Mouse (Mus musculus): ENCODE results near the gene Aox4. TPM values are rescaled to one million over a fixed set of nuclear protein-coding genes. Genes with fewer than 3 reads are reported as not detected.

Gene Aox4
- polyA plus RNA-seq, 1 experiment, result not detected

DNA sequence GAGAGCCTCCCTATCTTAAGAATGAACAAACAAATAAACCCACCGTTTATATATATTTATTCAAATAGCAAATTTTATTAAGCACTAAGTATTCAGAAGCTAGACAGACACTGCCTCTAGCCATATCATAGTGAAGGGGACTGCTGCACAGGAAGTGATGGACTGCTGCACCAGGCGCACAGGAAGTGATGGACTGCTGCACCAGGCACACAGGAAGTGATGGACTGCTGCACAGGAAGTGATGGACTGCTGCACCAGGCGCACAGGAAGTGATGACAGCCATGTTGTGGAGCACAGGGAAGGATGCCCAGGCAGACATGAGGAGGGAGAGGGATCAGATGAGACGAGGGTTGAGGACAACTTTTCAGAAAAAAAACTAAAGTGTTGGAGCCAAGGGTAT lies 5.2 kb downstream of the Aox4 start:
- Histone ChIP-seq H3K4me3 (ENCODE audit: insufficient read depth, low read length) (no peak overlapping the region), H3K4me1 (ENCODE audit: control insufficient read depth, insufficient read depth, low read length) (peaks cover 2% of the 10 kb centered on the region; the same call in 1 of the 2 replicates), H3K27ac (ENCODE audit: insufficient read depth, low read depth, low read length) (no peak overlapping the region)
- TF ChIP-seq POLR2A (IDR thresholded peaks at IDR 0.05; ENCODE audit: borderline replicate concordance, low read depth, low read length) (no peak), CTCF (IDR thresholded peaks at IDR 0.05; ENCODE audit: low read depth, low read length) (no peak)

DNA sequence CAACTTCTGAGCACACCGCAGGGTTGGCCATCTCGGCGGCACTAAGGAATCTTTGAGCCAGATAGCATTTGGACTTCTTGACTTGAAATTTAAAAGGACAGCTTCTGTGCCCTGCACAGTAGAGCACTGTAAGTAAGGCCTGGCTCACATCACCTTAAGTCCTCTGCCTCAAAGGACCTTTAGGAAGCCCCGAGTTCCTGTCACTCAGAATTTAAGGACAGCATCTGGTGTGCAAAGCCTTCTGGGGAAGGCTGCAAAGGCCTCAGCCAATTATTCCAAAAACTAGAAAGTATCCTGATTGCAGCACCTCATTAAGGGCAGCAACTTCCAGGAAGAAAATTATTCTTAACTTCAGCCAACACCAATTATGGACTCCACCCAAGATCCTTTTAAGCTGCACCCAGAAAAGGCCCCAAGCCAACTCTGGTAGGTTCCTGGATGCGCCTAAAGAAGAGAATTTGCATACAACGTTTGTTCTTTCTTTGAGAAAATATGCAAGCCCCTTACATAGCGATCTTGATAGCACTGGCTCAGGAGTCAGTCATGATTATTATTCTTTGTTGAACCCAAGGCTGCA lies 5.8 kb downstream of the Aox4 start:
- Histone ChIP-seq H3K4me3 (ENCODE audit: insufficient read depth, low read length) (no peak overlapping the region), H3K27ac (ENCODE audit: insufficient read depth, low read depth, low read length) (no peak overlapping the region), H3K4me1 (ENCODE audit: control insufficient read depth, insufficient read depth, low read length) (peaks cover 2% of the 10 kb centered on the region; the same call in 1 of the 2 replicates)
- TF ChIP-seq POLR2A (IDR thresholded peaks at IDR 0.05; ENCODE audit: borderline replicate concordance, low read depth, low read length), result no peak
- no peak for TF ChIP-seq CTCF (IDR thresholded peaks at IDR 0.05; ENCODE audit: low read depth, low read length)

DNA sequence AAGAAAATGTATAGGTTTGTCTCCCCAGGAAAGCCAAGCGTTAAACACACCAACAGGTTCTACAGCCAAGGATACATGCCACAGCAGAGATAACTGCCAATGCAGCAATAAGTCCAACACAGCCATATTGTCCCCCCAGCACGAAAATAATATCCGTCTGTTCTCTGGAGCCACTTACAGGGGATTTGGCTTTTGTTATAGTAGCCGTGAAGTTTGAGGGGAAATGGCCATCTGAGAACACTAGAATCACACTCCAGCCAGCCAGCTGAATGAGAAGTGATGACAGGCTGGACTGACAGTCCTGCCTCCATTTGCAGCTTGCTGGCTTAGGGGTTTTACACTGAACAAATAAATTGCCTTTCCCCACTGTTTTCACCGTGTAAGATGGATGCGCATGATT lies 10.9 kb downstream of the Aox4 start:
- Histone ChIP-seq H3K27ac (ENCODE audit: insufficient read depth, low read depth, low read length) (no peak overlapping the region), H3K4me1 (ENCODE audit: control insufficient read depth, insufficient read depth, low read length) (peaks cover 2% of the 10 kb centered on the region; the same call in 1 of the 2 replicates), H3K4me3 (ENCODE audit: insufficient read depth, low read length) (no peak overlapping the region)
- no peak for TF ChIP-seq POLR2A (IDR thresholded peaks at IDR 0.05; ENCODE audit: borderline replicate concordance, low read depth, low read length)
- TF ChIP-seq CTCF (IDR thresholded peaks at IDR 0.05; ENCODE audit: low read depth, low read length), result no peak

DNA sequence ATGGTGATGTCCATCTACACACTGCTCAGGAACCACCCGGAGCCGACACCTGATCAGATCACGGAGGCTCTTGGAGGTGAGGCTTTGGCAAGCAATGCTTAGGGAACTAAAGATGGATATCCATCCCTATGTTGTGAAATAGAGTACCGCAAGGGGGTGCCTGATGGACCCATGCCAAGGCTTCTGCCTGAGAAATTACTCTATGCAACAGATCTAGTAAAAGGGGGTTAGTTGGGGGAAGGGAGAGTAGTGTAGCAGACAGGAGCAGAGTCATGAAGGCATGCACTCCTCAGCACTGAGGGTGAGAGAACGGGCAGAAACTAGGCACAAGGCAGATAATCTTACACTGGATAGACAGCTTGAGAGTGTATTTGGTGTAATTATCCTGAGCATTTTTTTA lies 11.7 kb downstream of the Aox4 start:
- H3K4me1 ChIP-seq (ENCODE audit: control insufficient read depth, insufficient read depth, low read length), result peaks cover 2% of the 10 kb centered on the region; the same call in 1 of the 2 replicates
- TF ChIP-seq POLR2A (IDR thresholded peaks at IDR 0.05; ENCODE audit: borderline replicate concordance, low read depth, low read length), result no peak
- no peak for TF ChIP-seq CTCF (IDR thresholded peaks at IDR 0.05; ENCODE audit: low read depth, low read length)
- no peak overlapping the region for H3K4me3 ChIP-seq (ENCODE audit: insufficient read depth, low read length)
- no peak overlapping the region for H3K27ac ChIP-seq (ENCODE audit: insufficient read depth, low read depth, low read length)

DNA sequence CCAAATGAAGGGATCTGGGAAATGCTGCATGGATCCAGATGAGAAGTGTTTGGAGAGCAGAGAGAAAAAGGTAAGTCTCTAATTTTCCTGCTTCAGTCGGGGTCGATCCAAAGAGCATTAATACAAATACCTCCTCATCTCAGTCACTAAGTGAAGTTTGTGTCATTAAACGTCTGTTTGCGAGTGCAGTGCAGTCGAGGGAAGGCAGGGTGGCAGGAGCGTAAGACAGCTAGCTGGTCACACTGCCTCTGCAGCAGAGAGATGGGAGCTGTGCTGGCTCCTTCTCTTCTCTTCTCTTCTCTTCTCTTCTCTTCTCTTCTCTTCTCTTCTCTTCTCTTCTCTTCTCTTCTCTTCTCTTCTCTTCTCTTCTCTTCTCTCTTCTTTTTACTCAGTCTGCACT lies 17.9 kb downstream of the Aox4 start:
- H3K4me1 ChIP-seq (ENCODE audit: control insufficient read depth, insufficient read depth, low read length), result no peaks in the 10 kb centered on the region
- TF ChIP-seq POLR2A (IDR thresholded peaks at IDR 0.05; ENCODE audit: borderline replicate concordance, low read depth, low read length) (no peak), CTCF (IDR thresholded peaks at IDR 0.05; ENCODE audit: low read depth, low read length) (no peak)
- H3K27ac ChIP-seq (ENCODE audit: insufficient read depth, low read depth, low read length), result no peak overlapping the region
- no peak overlapping the region for H3K4me3 ChIP-seq (ENCODE audit: insufficient read depth, low read length)

DNA sequence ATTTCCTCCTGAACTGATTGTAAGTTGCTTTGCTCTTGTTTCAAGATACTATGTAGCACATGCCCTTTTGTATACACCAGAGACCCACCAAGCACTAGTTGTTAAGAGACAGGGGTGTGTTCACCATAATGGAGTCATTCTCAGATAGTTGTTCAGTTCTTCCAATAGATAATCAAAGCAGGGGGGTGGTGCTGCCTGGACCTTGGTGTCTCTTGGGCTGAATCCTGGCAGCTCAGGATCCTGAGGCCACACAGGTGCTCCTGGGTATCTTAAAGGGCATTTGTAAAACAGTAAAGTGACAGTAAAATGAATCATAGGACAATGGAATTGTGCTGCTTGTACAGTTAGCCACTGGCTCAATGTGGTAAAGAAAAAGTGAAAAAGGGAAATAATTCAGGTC lies 18.7 kb downstream of the Aox4 start:
- Histone ChIP-seq H3K4me1 (ENCODE audit: control insufficient read depth, insufficient read depth, low read length) (no peaks in the 10 kb centered on the region), H3K27ac (ENCODE audit: insufficient read depth, low read depth, low read length) (no peak overlapping the region), H3K4me3 (ENCODE audit: insufficient read depth, low read length) (no peak overlapping the region)
- TF ChIP-seq POLR2A (IDR thresholded peaks at IDR 0.05; ENCODE audit: borderline replicate concordance, low read depth, low read length) (no peak), CTCF (IDR thresholded peaks at IDR 0.05; ENCODE audit: low read depth, low read length) (no peak)

DNA sequence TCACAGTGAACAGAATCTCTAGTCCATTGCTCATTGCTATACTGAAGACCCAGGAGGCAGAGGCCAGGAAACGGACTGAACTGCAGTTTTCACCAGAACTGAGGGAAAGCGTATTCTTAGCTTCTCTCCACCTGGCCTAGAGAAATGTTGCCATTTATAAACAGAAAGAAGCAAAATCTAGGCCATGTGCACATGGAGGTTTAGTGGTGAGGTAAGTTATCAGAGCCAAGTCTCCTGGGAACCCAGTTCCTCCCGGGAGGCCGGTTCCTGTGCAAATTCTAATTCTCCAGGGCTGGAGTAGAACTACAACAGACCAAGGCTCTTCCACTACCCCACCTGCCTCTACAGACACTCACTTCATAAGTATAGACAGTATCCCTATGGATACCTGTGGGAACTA lies 19.6 kb downstream of the Aox4 start:
- H3K27ac ChIP-seq (ENCODE audit: insufficient read depth, low read depth, low read length), result no peak overlapping the region
- TF ChIP-seq POLR2A (IDR thresholded peaks at IDR 0.05; ENCODE audit: borderline replicate concordance, low read depth, low read length), result no peak
- TF ChIP-seq CTCF (IDR thresholded peaks at IDR 0.05; ENCODE audit: low read depth, low read length), result no peak
- no peaks in the 10 kb centered on the region for H3K4me1 ChIP-seq (ENCODE audit: control insufficient read depth, insufficient read depth, low read length)
- H3K4me3 ChIP-seq (ENCODE audit: insufficient read depth, low read length), result no peak overlapping the region

DNA sequence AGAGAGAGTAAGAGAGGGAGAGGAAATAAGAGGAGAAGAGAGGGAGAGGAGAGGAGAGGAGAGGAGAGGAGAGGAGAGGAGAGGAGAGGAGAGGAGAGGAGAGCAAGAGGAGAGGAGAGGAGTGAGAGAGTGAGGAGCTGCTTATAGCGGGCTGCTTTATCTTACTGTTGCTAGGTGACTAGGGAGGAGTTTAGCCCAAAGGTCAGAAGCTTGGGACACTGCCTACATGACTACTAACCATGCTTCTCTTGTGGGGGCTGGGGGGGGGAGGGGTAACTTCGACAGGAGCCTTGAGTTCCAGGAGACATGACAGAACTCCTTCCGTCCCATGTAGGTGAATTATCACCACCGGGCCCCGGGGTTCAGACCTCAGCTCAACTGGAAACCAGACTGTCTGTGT lies 20.3 kb downstream of the Aox4 start:
- no peak overlapping the region for H3K27ac ChIP-seq (ENCODE audit: insufficient read depth, low read depth, low read length)
- no peak overlapping the region for H3K4me3 ChIP-seq (ENCODE audit: insufficient read depth, low read length)
- H3K4me1 ChIP-seq (ENCODE audit: control insufficient read depth, insufficient read depth, low read length), result no peaks in the 10 kb centered on the region
- TF ChIP-seq POLR2A (IDR thresholded peaks at IDR 0.05; ENCODE audit: borderline replicate concordance, low read depth, low read length), result no peak
- no peak for TF ChIP-seq CTCF (IDR thresholded peaks at IDR 0.05; ENCODE audit: low read depth, low read length)

DNA sequence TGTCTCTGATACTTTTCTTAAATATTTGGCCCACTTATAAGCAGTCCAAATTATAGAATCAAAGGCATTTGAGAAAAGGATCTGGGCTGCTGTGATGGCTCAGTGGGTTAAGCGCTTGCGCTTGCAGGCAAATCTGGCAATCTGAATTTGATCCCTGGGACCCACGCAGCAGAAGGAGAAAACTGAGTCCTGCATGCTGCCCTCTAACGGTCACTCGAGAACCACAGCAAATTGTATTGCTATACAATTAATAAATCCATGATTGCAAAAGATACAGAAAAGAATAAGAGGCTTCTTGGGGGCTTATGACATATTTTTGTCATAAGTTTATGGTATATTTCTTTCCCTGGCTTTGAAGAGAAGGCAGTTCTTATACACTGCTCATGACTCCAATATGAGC lies 25.2 kb downstream of the Aox4 start:
- H3K4me1 ChIP-seq (ENCODE audit: control insufficient read depth, insufficient read depth, low read length), result no peaks in the 10 kb centered on the region
- H3K4me3 ChIP-seq (ENCODE audit: insufficient read depth, low read length), result no peak overlapping the region
- TF ChIP-seq POLR2A (IDR thresholded peaks at IDR 0.05; ENCODE audit: borderline replicate concordance, low read depth, low read length) (no peak), CTCF (IDR thresholded peaks at IDR 0.05; ENCODE audit: low read depth, low read length) (peak; percentile 35)
- no peak overlapping the region for H3K27ac ChIP-seq (ENCODE audit: insufficient read depth, low read depth, low read length)

DNA sequence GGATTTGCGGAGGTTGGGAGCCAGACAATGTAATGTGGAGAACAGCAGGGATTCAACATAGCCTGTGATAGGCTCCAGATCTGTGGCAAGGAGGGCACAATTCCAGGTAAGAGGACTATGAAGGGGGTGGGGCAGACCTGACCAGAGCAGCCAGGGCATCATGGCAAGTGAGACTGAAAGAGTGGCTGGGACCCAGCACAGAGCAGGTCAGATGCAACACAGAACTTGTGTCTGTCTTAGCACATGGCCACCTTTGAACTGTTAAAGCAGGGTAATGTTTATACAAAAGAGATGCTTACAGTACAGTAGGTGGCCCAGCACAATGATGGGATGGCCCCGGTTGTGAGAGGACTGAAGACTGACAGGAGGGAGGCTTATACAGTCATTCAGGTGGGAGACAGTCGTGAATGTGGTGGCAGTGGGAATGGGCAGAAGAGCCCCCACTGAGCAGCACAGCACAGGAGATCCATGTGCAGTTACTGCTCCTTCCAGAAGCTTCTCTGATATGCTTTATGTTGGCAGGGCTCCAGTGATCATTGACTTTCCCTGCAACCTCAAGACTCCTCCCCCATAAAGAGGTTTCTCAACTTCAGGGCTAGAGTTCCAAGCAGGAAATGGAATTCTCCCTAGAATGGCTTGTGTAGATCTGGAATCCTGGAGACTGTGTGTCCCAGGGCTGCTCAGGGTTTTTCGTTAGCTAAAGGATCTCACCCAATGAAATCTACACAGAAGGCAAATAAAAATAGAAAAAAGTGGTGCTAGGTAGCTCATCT lies 27.5 kb downstream of the Aox4 start:
- Histone ChIP-seq H3K4me3 (ENCODE audit: insufficient read depth, low read length) (no peak overlapping the region), H3K4me1 (ENCODE audit: control insufficient read depth, insufficient read depth, low read length) (no peaks in the 10 kb centered on the region), H3K27ac (ENCODE audit: insufficient read depth, low read depth, low read length) (no peak overlapping the region)
- no peak for TF ChIP-seq POLR2A (IDR thresholded peaks at IDR 0.05; ENCODE audit: borderline replicate concordance, low read depth, low read length)
- TF ChIP-seq CTCF (IDR thresholded peaks at IDR 0.05; ENCODE audit: low read depth, low read length), result no peak
